25 mouse cellular contexts compared by ENCODE assay signal in genomic region chr8:90166639-90167038, GRCm38 (mm10).
DNase-seq lines count a peak whose midpoint lies in the region; ATAC-seq and TF ChIP-seq lines count a peak whose summit lies in the region.
"Had no signal": no experiment of that assay in that cellular context is flagged by ENCODE, and none has a peak within 500 bp of the region (broad histone marks: within the 10 kb centered on the region; RNA-seq: fewer than 3 reads in every experiment).

No protein-coding gene starts in this region.

- ATAC-seq in heart, embryonic 11.5 days (replicated peaks; ENCODE audit: insufficient number of reproducible peaks, low FRiP score, low TSS enrichment), result 0 out of 2 replicates have a peak, but pooled peaks have one; percentile 26
- ATAC-seq in heart, embryonic 13.5 days (ENCODE audit: extremely low read depth, insufficient number of reproducible peaks, low FRiP score, low TSS enrichment), result no peak
- ATAC-seq in heart, embryonic 15.5 days (replicated peaks; ENCODE audit: insufficient number of reproducible peaks, insufficient read depth, low FRiP score, low read depth), result peak; percentile 74
- peak; percentile 90 for ATAC-seq in heart, postnatal 0 days (ENCODE audit: insufficient read depth, low read depth)
- ATAC-seq: activated CD4-positive, CD25-positive, alpha-beta regulatory T cell, adult 4 months; CD4-positive, CD25-positive, alpha-beta regulatory T cell, adult 4 months; forebrain, embryonic 13.5 days; Patski had no signal

- H3K27ac ChIP-seq in heart, embryonic 11.5 days (ENCODE audit: low read depth, low read length), result peak overlapping the region; percentile 46; the same call in 1 of the 2 replicates
- H3K27ac ChIP-seq in heart, embryonic 13.5 days (replicated peaks), result peak overlapping the region; percentile 71
- H3K27ac ChIP-seq in heart, embryonic 15.5 days, result peak overlapping the region; percentile 41
- H3K27ac ChIP-seq in heart, adult 2 months, result no peak overlapping the region
- H3K27ac ChIP-seq in heart, postnatal 0 days (ENCODE audit: low read depth), result peak overlapping the region; percentile 44
- H3K27ac ChIP-seq: embryonic facial prominence, embryonic 10.5 days; embryonic facial prominence, embryonic 12.5 days; forebrain, embryonic 13.5 days had no signal

- H3K9ac ChIP-seq in heart, embryonic 11.5 days (ENCODE audit: low read depth, low read length), result no peak overlapping the region
- H3K9ac ChIP-seq in heart, embryonic 13.5 days, result no peak overlapping the region
- H3K9ac ChIP-seq in heart, embryonic 15.5 days, result no peak overlapping the region
- no peak overlapping the region for H3K9ac ChIP-seq in heart, adult 2 months (ENCODE audit: low read depth, low read length)
- H3K9ac ChIP-seq in heart, postnatal 0 days (replicated peaks; ENCODE audit: low read depth, low read length), result no peak overlapping the region
- H3K9ac ChIP-seq: embryonic facial prominence, embryonic 12.5 days; forebrain, embryonic 13.5 days had no signal

- TF ChIP-seq CTCF in heart, adult 2 months (IDR thresholded peaks at IDR 0.05), result no peak
- no peak for TF ChIP-seq CTCF in heart, postnatal 0 days (IDR thresholded peaks at IDR 0.05; ENCODE audit: low read depth)

- H3K4me1 ChIP-seq in heart, embryonic 11.5 days (ENCODE audit: control insufficient read depth, insufficient read depth, low read length), result no peaks in the 10 kb centered on the region
- H3K4me1 ChIP-seq in heart, embryonic 13.5 days, result peaks cover 22% of the 10 kb centered on the region
- no peaks in the 10 kb centered on the region for H3K4me1 ChIP-seq in heart, embryonic 15.5 days (replicated peaks)
- H3K4me1 ChIP-seq in heart, adult 2 months (ENCODE audit: control insufficient read depth, insufficient read depth, low read length), result no peaks in the 10 kb centered on the region
- peaks cover 10% of the 10 kb centered on the region; the same call in 1 of the 2 replicates for H3K4me1 ChIP-seq in heart, postnatal 0 days (ENCODE audit: control insufficient read depth, insufficient read depth)
- H3K4me1 ChIP-seq: embryonic facial prominence, embryonic 10.5 days; embryonic facial prominence, embryonic 12.5 days; forebrain, embryonic 13.5 days had no signal

- WGBS in heart, embryonic 11.5 days (ENCODE audit: insufficient replicate concordance), result 53% methylated on average over 2 of the region's 2 CpGs
- WGBS in heart, embryonic 13.5 days, result 54% methylated on average over 2 of the region's 2 CpGs
- 50% methylated on average over 2 of the region's 2 CpGs for WGBS in heart, embryonic 15.5 days
- 74% methylated on average over 2 of the region's 2 CpGs for WGBS in heart, adult 2 months
- WGBS in heart, postnatal 0 days, result 46% methylated on average over 2 of the region's 2 CpGs

- H3K4me3 ChIP-seq in heart, embryonic 11.5 days (ENCODE audit: low read depth, low read length), result no peak overlapping the region
- H3K4me3 ChIP-seq in heart, embryonic 13.5 days, result no peak overlapping the region
- H3K4me3 ChIP-seq in heart, embryonic 15.5 days, result no peak overlapping the region
- H3K4me3 ChIP-seq in heart, adult 2 months, result no peak overlapping the region
- H3K4me3 ChIP-seq in heart, postnatal 0 days (ENCODE audit: low read depth, low read length), result no peak overlapping the region
- H3K4me3 ChIP-seq: embryonic facial prominence, embryonic 10.5 days; embryonic facial prominence, embryonic 12.5 days; forebrain, embryonic 13.5 days had no signal

- no peak for DNase-seq in heart, postnatal 14 days
- no peak for DNase-seq in heart, adult 18-20 months
- DNase-seq in heart, adult 2 months, result no peak
- peak; percentile 54 for DNase-seq in heart, postnatal 0 days (ENCODE audit: low spot score)
- no peak for DNase-seq in heart, adult 9 months (ENCODE audit: low spot score in 2 of 2)
- DNase-seq: adrenal gland, adult 8-10 months; adrenal gland, postnatal 14 days; adrenal gland, postnatal 36 days; B cell, adult 2 months; cerebellum, adult 11-12 months; cerebellum, adult 2 months; cerebellum, adult 9-10 months; cerebellum, postnatal 10 days; cerebellum, postnatal 25 days had no signal

- intact Hi-C loops in heart, postnatal 14 days (cut with DNase I), result no loop called here
- intact Hi-C loops in heart, adult 2 months (cut with DNase I), result no loop called here

- no peak for TF ChIP-seq EP300 in heart, adult 2 months (IDR thresholded peaks at IDR 0.05; ENCODE audit: insufficient read depth, low read depth, low read length)
- TF ChIP-seq EP300 in heart, postnatal 0 days (IDR thresholded peaks at IDR 0.05; ENCODE audit: low read depth), result no peak

- H3K4me2 ChIP-seq in heart, embryonic 11.5 days, result no peak overlapping the region
- no peak overlapping the region for H3K4me2 ChIP-seq in heart, embryonic 13.5 days
- H3K4me2 ChIP-seq in heart, embryonic 15.5 days, result no peak overlapping the region
- no peak overlapping the region for H3K4me2 ChIP-seq in heart, postnatal 0 days (ENCODE audit: low read depth, low read length)
- H3K4me2 ChIP-seq: embryonic facial prominence, embryonic 12.5 days; forebrain, embryonic 13.5 days had no signal

- no peaks in the 10 kb centered on the region for H3K27me3 ChIP-seq in heart, embryonic 11.5 days (ENCODE audit: control insufficient read depth, insufficient read depth, low read length)
- H3K27me3 ChIP-seq in heart, embryonic 13.5 days (replicated peaks), result no peaks in the 10 kb centered on the region
- H3K27me3 ChIP-seq in heart, embryonic 15.5 days, result no peaks in the 10 kb centered on the region
- no peaks in the 10 kb centered on the region for H3K27me3 ChIP-seq in heart, adult 2 months (ENCODE audit: control insufficient read depth, insufficient read depth, low read length)
- H3K27me3 ChIP-seq in heart, postnatal 0 days (ENCODE audit: control insufficient read depth, insufficient read depth, low read length), result no peaks in the 10 kb centered on the region
- H3K27me3 ChIP-seq: CH12.LX; embryonic facial prominence, embryonic 12.5 days; forebrain, embryonic 13.5 days had no signal

- TF ChIP-seq POLR2A in heart, adult 2 months (IDR thresholded peaks at IDR 0.05; ENCODE audit: insufficient read depth, low read depth, low read length), result no peak

- H3K79me2 ChIP-seq in heart, adult 2 months (replicated peaks; ENCODE audit: control insufficient read depth, insufficient read depth, low read length), result no peaks in the 10 kb centered on the region

- H3K9me3 ChIP-seq in heart, embryonic 11.5 days (replicated peaks; ENCODE audit: control insufficient read depth, low read length), result no peaks in the 10 kb centered on the region
- no peaks in the 10 kb centered on the region for H3K9me3 ChIP-seq in heart, embryonic 13.5 days
- no peaks in the 10 kb centered on the region for H3K9me3 ChIP-seq in heart, embryonic 15.5 days (replicated peaks)
- H3K9me3 ChIP-seq in heart, postnatal 0 days (replicated peaks; ENCODE audit: control insufficient read depth, low read length), result no peaks in the 10 kb centered on the region
- H3K9me3 ChIP-seq: embryonic facial prominence, embryonic 10.5 days; embryonic facial prominence, embryonic 12.5 days; forebrain, embryonic 13.5 days; G1E had no signal

- H3K36me3 ChIP-seq in heart, embryonic 11.5 days (ENCODE audit: control insufficient read depth, insufficient read depth, low read length), result no peaks in the 10 kb centered on the region
- no peaks in the 10 kb centered on the region for H3K36me3 ChIP-seq in heart, embryonic 13.5 days
- no peaks in the 10 kb centered on the region for H3K36me3 ChIP-seq in heart, embryonic 15.5 days
- H3K36me3 ChIP-seq in heart, adult 2 months (ENCODE audit: control insufficient read depth, insufficient read depth, low read length), result no peaks in the 10 kb centered on the region
- H3K36me3 ChIP-seq in heart, postnatal 0 days (replicated peaks; ENCODE audit: control insufficient read depth, insufficient read depth, low read length), result no peaks in the 10 kb centered on the region
- H3K36me3 ChIP-seq: embryonic facial prominence, embryonic 10.5 days; embryonic facial prominence, embryonic 12.5 days; G1E had no signal
